In the genomic region with DNA sequence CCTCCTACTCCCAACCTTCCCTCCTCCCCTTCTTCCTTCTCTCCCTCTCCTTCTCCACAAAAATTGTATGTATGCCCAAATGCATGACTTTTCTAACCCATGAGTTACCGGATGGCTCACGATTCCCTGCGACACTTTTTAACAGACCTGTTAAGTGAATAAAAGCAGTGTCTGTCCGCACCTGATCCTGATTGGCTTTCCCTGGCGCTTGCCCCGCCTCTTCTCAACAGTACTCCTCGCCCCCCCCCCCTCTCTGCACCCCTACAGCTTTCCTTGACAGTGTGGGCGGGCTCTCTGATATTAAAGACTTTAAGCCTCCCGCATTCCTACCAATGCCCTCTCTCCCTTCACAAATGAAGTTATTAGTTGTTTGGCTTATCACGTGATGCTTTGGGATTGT, we compare ENCODE assay signal across 21 mouse cellular contexts. TPM values are rescaled to one million over a fixed set of nuclear protein-coding genes. Genes with fewer than 3 reads are reported as not detected.
DNase-seq lines count a peak whose midpoint lies in the region; ATAC-seq and TF ChIP-seq lines count a peak whose summit lies in the region.
"Had no signal": no experiment of that assay in that cellular context is flagged by ENCODE, and none has a peak within 500 bp of the region (broad histone marks: within the 10 kb centered on the region; RNA-seq: fewer than 3 reads in every experiment).

No protein-coding gene starts in this region.

- no peaks in the 10 kb centered on the region for H3K27me3 ChIP-seq in heart, embryonic 12.5 days (replicated peaks)
- H3K27me3 ChIP-seq in heart, adult 2 months (ENCODE audit: control insufficient read depth, insufficient read depth, low read length), result 0 out of 2 replicates have a peak, but pooled peaks cover 1% of the 10 kb centered on the region
- no peaks in the 10 kb centered on the region for H3K27me3 ChIP-seq in heart, embryonic 16.5 days (ENCODE audit: control insufficient read depth, insufficient read depth, low read length)
- H3K27me3 ChIP-seq in lung, postnatal 0 days (replicated peaks; ENCODE audit: insufficient read depth, low read length), result no peaks in the 10 kb centered on the region
- H3K27me3 ChIP-seq in forebrain, embryonic 13.5 days, result no peaks in the 10 kb centered on the region
- H3K27me3 ChIP-seq: embryonic facial prominence, embryonic 12.5 days; intestine, embryonic 15.5 days had no signal

- TF ChIP-seq CTCF in heart, adult 2 months (IDR thresholded peaks at IDR 0.05), result no peak
- no peak for TF ChIP-seq CTCF in lung, postnatal 0 days (IDR thresholded peaks at IDR 0.05)

- H3K4me2 ChIP-seq in heart, embryonic 12.5 days, result peak overlapping the region; percentile 29
- H3K4me2 ChIP-seq in heart, embryonic 16.5 days (ENCODE audit: low read depth, low read length), result peak overlapping the region; percentile 44; the same call in 1 of the 2 replicates
- H3K4me2 ChIP-seq in lung, postnatal 0 days (replicated peaks; ENCODE audit: low read depth, low read length), result no peak overlapping the region
- H3K4me2 ChIP-seq in forebrain, embryonic 13.5 days, result no peak overlapping the region
- H3K4me2 ChIP-seq: embryonic facial prominence, embryonic 12.5 days; hindbrain, embryonic 14.5 days; intestine, embryonic 15.5 days had no signal

- no peaks in the 10 kb centered on the region for H3K79me2 ChIP-seq in heart, adult 2 months (replicated peaks; ENCODE audit: control insufficient read depth, insufficient read depth, low read length)

- no peaks in the 10 kb centered on the region for H3K4me1 ChIP-seq in heart, embryonic 12.5 days (replicated peaks)
- H3K4me1 ChIP-seq in heart, adult 2 months (ENCODE audit: control insufficient read depth, insufficient read depth, low read length), result no peaks in the 10 kb centered on the region
- no peaks in the 10 kb centered on the region for H3K4me1 ChIP-seq in heart, embryonic 16.5 days (ENCODE audit: control insufficient read depth, insufficient read depth, low read length)
- H3K4me1 ChIP-seq in lung, postnatal 0 days (ENCODE audit: insufficient read depth, low read depth, low read length), result no peaks in the 10 kb centered on the region
- H3K4me1 ChIP-seq in forebrain, embryonic 13.5 days, result no peaks in the 10 kb centered on the region
- H3K4me1 ChIP-seq: embryonic facial prominence, embryonic 12.5 days; intestine, embryonic 15.5 days had no signal

- H3K27ac ChIP-seq in heart, embryonic 12.5 days (ENCODE audit: poor library complexity, severe bottlenecking), result no peak overlapping the region
- H3K27ac ChIP-seq in heart, adult 2 months, result no peak overlapping the region
- H3K27ac ChIP-seq in heart, embryonic 16.5 days (ENCODE audit: low read length), result no peak overlapping the region
- no peak overlapping the region for H3K27ac ChIP-seq in lung, postnatal 0 days (ENCODE audit: low read length)
- no peak overlapping the region for H3K27ac ChIP-seq in forebrain, embryonic 13.5 days
- H3K27ac ChIP-seq: embryonic facial prominence, embryonic 12.5 days; hindbrain, embryonic 10.5 days; hindbrain, embryonic 14.5 days; intestine, embryonic 15.5 days had no signal

- intact Hi-C loops in heart, adult 2 months (cut with DNase I), result no loop called here

- TF ChIP-seq EP300 in heart, adult 2 months (IDR thresholded peaks at IDR 0.05; ENCODE audit: insufficient read depth, low read depth, low read length), result no peak
- no peak for TF ChIP-seq EP300 in lung, postnatal 0 days (IDR thresholded peaks at IDR 0.05)

- WGBS in heart, embryonic 12.5 days, result 28% methylated on average over 9 of the region's 10 CpGs
- 32% methylated on average over 10 of the region's 10 CpGs for WGBS in heart, adult 2 months
- 31% methylated on average over 10 of the region's 10 CpGs for WGBS in heart, embryonic 16.5 days
- 26% methylated on average over 10 of the region's 10 CpGs for WGBS in lung, postnatal 0 days
- 44% methylated on average over 10 of the region's 10 CpGs for WGBS in forebrain, embryonic 13.5 days

- TF ChIP-seq POLR2A in heart, adult 2 months (IDR thresholded peaks at IDR 0.05; ENCODE audit: insufficient read depth, low read depth, low read length), result no peak

- H3K36me3 ChIP-seq in heart, embryonic 12.5 days, result no peaks in the 10 kb centered on the region
- H3K36me3 ChIP-seq in heart, adult 2 months (ENCODE audit: control insufficient read depth, insufficient read depth, low read length), result no peaks in the 10 kb centered on the region
- no peaks in the 10 kb centered on the region for H3K36me3 ChIP-seq in heart, embryonic 16.5 days (ENCODE audit: control insufficient read depth, insufficient read depth)
- H3K36me3 ChIP-seq in lung, postnatal 0 days (ENCODE audit: insufficient read depth, low read length), result no peaks in the 10 kb centered on the region
- no peaks in the 10 kb centered on the region for H3K36me3 ChIP-seq in forebrain, embryonic 13.5 days (ENCODE audit: poor library complexity, severe bottlenecking)
- H3K36me3 ChIP-seq: embryonic facial prominence, embryonic 12.5 days; G1E; hindbrain, embryonic 10.5 days; intestine, embryonic 15.5 days had no signal

- ATAC-seq in heart, embryonic 12.5 days (ENCODE audit: insufficient number of reproducible peaks, low FRiP score), result no peak
- ATAC-seq in heart, embryonic 16.5 days (replicated peaks; ENCODE audit: extremely low read depth, insufficient read depth, low FRiP score), result no peak
- ATAC-seq in lung, postnatal 0 days, result no peak
- ATAC-seq in forebrain, embryonic 13.5 days, result no peak
- ATAC-seq: CD4-positive, CD25-positive, alpha-beta regulatory T cell, adult 4 months; forebrain, embryonic 16.5 days had no signal

- 0 out of 2 replicates have a peak, but pooled peaks cover 7% of the 10 kb centered on the region for H3K9me3 ChIP-seq in heart, embryonic 12.5 days (replicated peaks)
- no peaks in the 10 kb centered on the region for H3K9me3 ChIP-seq in heart, embryonic 16.5 days (replicated peaks; ENCODE audit: control insufficient read depth, low read length)
- no peaks in the 10 kb centered on the region for H3K9me3 ChIP-seq in lung, postnatal 0 days (ENCODE audit: low read length)
- H3K9me3 ChIP-seq in forebrain, embryonic 13.5 days (replicated peaks), result peaks cover 3% of the 10 kb centered on the region; the same call in 1 of the 2 replicates
- H3K9me3 ChIP-seq: G1E; intestine, embryonic 15.5 days had no signal

- H3K4me3 ChIP-seq in heart, embryonic 12.5 days, result no peak overlapping the region; the same call in 1 of the 2 replicates
- H3K4me3 ChIP-seq in heart, adult 2 months, result no peak overlapping the region
- H3K4me3 ChIP-seq in heart, embryonic 16.5 days (ENCODE audit: low read length), result no peak overlapping the region
- H3K4me3 ChIP-seq in lung, postnatal 0 days (ENCODE audit: low read depth, low read length), result no peak overlapping the region
- no peak overlapping the region for H3K4me3 ChIP-seq in forebrain, embryonic 13.5 days
- H3K4me3 ChIP-seq: embryonic facial prominence, embryonic 12.5 days; hindbrain, embryonic 10.5 days; intestine, embryonic 15.5 days had no signal

- DNase-seq in heart, adult 2 months, result no peak
- DNase-seq in heart, adult 8-10 months (ENCODE audit: low spot score), result no peak
- DNase-seq in lung, postnatal 36 days, result peak; percentile 29
- no peak for DNase-seq in lung, postnatal 0 days (ENCODE audit: low spot score)
- DNase-seq in testis, postnatal 14 days (ENCODE audit: low spot score), result peak; percentile 49
- DNase-seq: adrenal gland, postnatal 10 days; cerebellum, adult 11-12 months; cerebellum, adult 9-10 months; cerebellum, postnatal 25 days; gastrocnemius, postnatal 10 days; kidney, adult 8-10 months had no signal

- no peak overlapping the region for H3K9ac ChIP-seq in heart, embryonic 12.5 days
- H3K9ac ChIP-seq in heart, adult 2 months (ENCODE audit: low read depth, low read length), result no peak overlapping the region
- H3K9ac ChIP-seq in heart, embryonic 16.5 days (ENCODE audit: low read length), result no peak overlapping the region
- no peak overlapping the region for H3K9ac ChIP-seq in lung, postnatal 0 days (replicated peaks; ENCODE audit: low read depth)
- H3K9ac ChIP-seq in forebrain, embryonic 13.5 days, result no peak overlapping the region
- H3K9ac ChIP-seq: embryonic facial prominence, embryonic 12.5 days; hindbrain, embryonic 14.5 days; intestine, embryonic 15.5 days had no signal

RNA-seq across cellular contexts. Expression of gene Pik3ap1, which starts 31.3 kb away (rescaled TPM):
- polyA plus RNA-seq in heart, embryonic 12.5 days (2016; fragmentation: Nextera tagmentation; extraction: Ambion mirVana), result 1.3 and 1.4 TPM in 2 replicates
- total RNA-seq in heart, adult 2 months (2021), result 1 to 10 TPM; 1.3 to 2.0 TPM
- 1.9 and 2.0 TPM in 2 replicates for polyA plus RNA-seq in heart, adult 2 months (2012; rRNA removed)
- 1.5 and 1.7 TPM in 2 replicates for polyA plus RNA-seq in heart, embryonic 16.5 days (2015; fragmentation: Nextera tagmentation; extraction: Ambion mirVana)
- total RNA-seq in heart, adult 8-10 months (2022), result 1 to 10 TPM; 1.1 to 1.7 (median 1.5) TPM
- 8.6 and 9.0 TPM in 2 replicates for polyA plus RNA-seq in lung, postnatal 0 days (2015; fragmentation: Nextera tagmentation; extraction: Ambion mirVana)
- polyA plus RNA-seq in forebrain, embryonic 13.5 days (2015; fragmentation: Nextera tagmentation; extraction: Ambion mirVana), result 0.99 and 1.1 TPM in 2 replicates

Comparison
In these comparisons a context has a peak if more than half of its experiments do, and no peak if none do; other contexts are left out.
1. DNase-seq: peak in lung, postnatal 36 days (single experiment) and testis, postnatal 14 days (single experiment); none in heart, adult 2 months (0 of 2), heart, adult 8-10 months (single experiment) and lung, postnatal 0 days (single experiment).
2. H3K4me2 ChIP-seq: peak in heart, embryonic 12.5 days (single experiment) and heart, embryonic 16.5 days (single experiment); none in lung, postnatal 0 days (single experiment) and forebrain, embryonic 13.5 days (single experiment).